Mouse (Mus musculus) heart, adult 9 months (tissue): ENCODE data around the gene Ccdc191.

Experiments used
- DNase-seq, 2 experiments: peaks; one replicate each; pipeline ENCODE4 v3.0.0; 2022; ENCODE audit warnings: low spot score in 2 of 2

Gene Ccdc191

DNA sequence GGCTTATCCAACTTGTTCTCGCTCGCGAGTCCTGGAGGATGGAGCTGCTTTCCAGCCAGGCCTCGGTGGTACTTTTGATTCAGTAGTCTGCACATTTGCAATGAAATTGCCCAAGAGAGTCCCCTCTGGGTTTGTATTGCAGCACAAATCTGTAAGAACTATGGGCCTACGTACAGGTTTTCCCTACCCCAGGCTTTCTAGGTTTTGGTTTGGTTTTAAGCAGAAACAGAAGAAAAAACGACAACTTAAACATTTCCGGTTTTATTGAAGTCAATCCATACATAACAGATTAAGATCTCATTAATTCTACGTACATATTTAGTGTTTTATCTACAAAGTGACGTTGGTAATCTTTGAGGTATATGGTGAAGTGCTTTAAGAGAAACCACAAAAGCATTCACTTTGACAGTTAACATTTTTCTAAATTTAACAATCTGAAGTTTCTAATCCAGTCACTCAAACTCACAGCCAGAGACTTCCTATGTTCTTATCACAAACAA, 90.6 kb downstream of the Ccdc191 start:
- DNase-seq, result no peak

- DNase-seq, result no peak
These were observed 96.7 kb downstream of the Ccdc191 start for GRCm38 (mm10) chr16:43986299-43986698.

- no peak for DNase-seq
These were observed 105.0 kb downstream of the Ccdc191 start for GRCm38 (mm10) chr16:43994623-43995022.

DNA sequence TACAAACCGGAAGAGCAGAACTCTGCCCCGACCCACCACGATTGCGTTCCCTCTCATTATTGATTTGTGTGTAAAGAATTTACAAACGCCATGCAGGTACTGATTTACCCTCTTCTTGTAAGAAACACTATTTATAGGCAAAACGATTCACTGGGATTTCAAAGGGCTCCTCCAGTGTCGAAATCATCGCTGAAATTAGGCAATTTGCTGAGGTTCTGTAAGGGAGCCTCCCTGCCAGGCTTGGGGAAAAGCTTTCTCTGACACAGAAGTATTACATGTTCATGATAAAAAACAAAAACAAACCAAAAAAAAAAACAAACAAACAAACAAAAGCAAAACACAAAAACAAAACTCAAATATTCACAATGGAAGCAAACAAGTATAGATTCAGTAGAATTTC, 109.5 kb downstream of the Ccdc191 start:
- no peak for DNase-seq

- DNase-seq, result no peak
These were observed 109.9 kb downstream of the Ccdc191 start for GRCm38 (mm10) chr16:43999541-43999940.

DNA sequence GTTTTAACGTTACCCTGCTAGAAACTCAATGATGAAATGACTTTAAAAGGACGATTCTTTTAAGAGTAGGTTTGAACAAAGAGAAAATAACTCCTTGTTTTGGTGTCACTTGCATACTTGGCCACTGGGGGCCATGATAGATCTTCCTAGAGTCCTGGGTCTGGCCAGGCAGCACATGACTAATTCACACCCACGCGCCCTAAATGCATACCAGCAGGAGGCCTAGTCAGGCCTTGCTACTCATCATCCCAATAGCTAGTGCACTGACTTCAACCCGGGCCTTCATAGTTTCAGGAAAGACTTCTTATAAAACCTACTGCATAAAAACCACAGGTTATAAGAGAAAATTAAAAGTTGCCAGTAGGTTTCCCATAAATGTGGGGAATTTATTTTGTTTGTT, 112.5 kb downstream of the Ccdc191 start:
- DNase-seq, result no peak

GRCm38 (mm10) chr16:44011010-44011409, 121.4 kb downstream of the Ccdc191 start:
- no peak for DNase-seq
